Mouse (Mus musculus) skeletal muscle tissue, adult 2 months (tissue): ENCODE measurements around the gene Ttyh2.
"Not testable (repeated sequence)": the region's sequence is repeated elsewhere in the genome, so short reads cannot be mapped to it uniquely, and the experiment has no call there.

Source experiments
- DNase-seq: peaks from one replicate; pipeline ENCODE4 v3.0.0-alpha.2; 2012; ENCODE audit warnings: low read depth, low spot score

Ttyh2 gene

GRCm38 (mm10) chr11:114657737-114658136, 17.5 kb upstream of the Ttyh2 start:
- DNase-seq = no peak

GRCm38 (mm10) chr11:114662161-114662560, 13.1 kb upstream of the Ttyh2 start:
- DNase-seq = no peak

DNA sequence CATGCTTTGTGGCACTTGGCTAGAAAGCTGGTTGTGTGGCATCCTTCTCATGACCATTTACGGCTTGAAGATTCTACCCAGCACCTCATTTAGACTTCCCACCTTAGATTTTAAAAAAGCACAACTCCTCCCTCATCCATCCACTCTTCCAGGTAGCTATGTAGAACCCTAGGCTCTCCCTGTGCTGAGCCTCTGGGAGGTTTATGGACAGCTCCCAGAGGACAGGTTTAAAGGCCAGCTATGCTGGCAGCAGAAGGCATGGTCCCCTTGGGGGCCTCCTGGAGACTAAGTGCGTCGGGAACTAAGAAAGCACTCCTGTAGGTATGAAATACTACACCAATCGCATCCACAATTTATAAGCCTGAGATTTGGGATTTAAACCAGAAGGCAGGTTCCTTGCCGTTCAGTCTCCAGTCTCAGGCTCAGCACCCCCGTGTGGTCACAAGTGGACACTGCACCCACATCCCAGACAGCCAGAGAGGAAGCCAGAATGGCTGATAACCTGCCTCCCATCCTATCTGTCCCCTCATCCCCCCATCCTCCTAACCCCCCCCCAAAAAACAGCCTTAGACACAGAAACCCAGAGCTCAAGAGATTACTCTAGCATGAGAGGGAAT, 12.4 kb upstream of the Ttyh2 start:
- DNase-seq = no peak

DNA sequence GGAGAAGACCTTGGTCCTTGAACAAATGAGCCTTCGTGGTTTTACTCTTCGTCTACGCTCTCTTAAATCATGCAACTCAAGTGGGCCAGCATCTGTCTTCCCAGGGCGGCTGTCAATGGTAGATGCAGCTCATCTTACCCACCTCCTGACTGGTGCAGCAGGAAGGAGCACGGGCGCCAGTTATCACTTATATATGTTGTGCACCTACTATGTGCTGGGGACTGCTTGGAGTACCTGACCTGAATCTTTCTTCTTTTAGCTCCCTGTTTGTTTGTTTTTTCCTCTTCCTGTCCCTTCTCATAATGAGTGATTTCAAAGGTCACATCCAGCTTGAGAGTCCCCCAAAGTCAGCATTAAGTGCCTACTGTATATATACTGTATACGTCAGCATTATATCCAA, 11.1 kb upstream of the Ttyh2 start:
- DNase-seq = no peak

DNA sequence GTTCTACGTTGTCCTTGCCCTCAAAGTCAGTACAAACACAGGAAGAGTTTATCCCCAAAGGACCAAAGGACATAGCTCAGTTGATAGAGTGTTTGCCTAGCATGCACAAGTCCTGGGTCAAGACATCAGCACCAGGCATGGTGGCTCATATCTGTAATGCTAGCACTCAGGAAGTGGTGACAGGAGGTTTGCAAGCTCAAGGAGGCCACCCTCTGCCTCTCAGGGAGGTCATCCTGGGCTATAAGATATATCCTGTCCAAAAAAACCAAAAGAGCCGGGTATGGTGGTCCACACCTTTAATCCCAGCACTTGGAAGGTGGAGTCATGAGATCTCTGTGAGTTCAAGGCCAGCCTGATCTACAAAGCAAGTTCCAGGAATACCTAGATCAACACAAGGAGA, 9.8 kb upstream of the Ttyh2 start:
- DNase-seq = no peak

DNA sequence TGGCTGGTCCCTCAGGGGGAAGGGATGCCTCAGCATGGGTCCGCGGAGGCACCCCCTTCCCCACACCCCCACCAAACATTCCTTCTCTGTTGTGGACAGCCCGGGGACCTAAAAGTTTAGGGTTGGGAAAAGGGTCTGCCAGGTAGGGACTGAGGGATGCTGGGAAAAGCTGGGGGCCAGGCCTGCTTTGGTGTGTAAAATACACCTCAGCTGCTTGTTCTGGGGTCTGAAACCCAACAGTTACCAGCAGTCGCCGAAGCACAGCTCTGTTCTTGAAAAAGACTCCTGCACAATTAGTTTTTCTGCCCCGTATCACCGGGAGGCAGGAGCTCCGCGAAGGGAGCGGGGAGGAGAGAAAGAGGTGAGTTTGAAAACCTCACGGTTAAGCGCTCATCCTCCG, 8.4 kb upstream of the Ttyh2 start:
- DNase-seq = no peak

DNA sequence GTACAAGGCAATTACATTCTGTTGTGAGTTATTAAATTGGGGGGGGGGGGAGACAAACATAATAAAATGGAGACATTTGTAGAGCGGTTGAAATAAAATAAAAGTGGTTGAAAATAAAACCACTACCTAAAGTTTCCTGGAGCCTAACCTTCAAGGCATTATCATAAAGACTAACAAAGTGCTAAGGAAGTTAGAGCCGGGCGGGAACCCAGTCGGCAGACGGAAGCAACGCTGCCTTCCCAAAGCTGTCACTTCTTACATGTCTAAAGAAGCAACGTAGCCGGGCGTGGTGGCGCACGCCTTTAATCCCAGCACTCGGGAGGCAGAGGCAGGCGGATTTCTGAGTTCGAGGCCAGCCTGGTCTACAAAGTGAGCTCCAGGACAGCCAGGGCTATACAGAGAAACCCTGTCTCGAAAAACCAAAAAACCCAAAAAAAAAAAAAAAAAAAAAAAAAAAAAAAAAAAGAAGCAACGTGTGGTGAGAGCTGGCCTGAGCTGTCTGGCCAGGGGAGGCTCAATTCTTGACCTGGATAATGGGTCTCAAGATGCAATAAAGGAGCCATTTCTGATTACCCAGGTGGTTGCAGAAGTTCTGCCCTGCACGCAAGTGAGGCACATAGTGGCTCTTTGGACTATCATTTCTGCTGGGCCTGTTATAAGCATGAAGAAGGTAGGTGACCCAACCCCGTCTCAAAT, 7.8 kb upstream of the Ttyh2 start:
- DNase-seq = no peak

- DNase-seq = not testable (repeated sequence)
These were observed 7.3 kb upstream of the Ttyh2 start for GRCm38 (mm10) chr11:114667932-114668285.

DNA sequence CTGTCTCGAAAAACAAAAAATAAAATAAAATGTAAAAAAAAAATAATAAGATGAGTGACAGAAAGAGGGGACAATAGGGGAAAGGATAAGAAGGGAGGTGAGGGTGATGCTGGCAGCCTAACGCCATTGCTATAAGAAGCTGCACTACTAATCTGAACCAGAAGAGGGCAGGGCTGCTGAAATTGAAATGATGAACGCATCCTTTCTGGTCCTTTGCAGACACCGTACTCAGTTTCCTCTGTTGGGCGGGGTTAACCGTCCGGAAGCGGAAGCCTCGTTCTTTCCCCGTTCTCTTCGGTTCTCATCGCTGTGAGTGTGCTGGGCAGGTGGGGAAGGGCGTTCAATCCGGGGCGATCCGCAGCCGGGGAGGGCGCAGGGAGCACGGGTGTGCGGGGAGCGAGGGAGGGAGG, 6.9 kb upstream of the Ttyh2 start, which contains the start of gene Rpl38:
TSS of gene Rpl38 (plus strand) at position 224 of the 410 bp plus-strand sequence.
- peak; percentile 89 for DNase-seq

DNA sequence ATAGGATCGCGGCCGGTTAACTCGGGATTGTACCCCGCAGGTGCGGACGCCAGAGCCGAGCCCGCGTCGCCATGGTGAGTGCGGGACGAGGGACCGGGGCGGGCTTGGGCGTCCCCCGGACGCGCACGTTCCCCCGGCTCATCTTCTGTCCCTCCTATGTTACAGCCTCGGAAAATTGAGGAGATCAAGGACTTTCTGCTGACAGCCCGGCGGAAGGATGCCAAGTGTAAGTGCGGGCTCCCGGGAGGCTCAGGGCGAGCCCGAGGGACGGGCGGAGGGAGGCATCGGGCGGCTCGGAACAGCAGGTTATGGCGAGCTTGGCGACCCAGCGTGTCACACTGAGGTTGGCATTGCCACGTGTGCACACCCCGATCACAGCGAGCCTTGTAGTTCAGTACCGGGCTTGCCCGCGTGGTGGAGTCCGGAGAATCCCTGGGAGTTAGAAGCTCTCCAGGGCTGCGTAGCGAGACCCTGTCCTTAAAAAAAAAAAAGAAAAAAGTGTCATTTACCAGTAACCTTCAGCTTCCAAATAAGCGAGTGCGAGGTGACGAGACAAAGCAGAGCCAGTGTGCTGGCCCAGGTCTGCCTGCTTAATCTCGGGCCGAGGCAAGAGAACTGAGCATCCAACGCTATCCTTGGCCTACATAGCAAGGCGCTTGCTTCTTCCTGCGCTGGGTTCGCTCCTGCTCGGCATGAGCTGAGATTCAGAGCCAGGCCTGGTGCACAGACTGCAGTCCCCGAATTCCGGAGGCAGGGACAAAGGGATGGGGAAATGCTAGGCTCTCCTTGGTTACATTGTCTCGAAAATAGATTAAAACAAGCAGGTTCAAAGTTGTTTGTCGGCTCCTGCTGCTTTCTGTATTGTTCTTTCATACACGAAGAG, 6.2 kb upstream of the Ttyh2 start:
- peak; percentile 60 for DNase-seq

GRCm38 (mm10) chr11:114669651-114670168, 5.5 kb upstream of the Ttyh2 start:
- DNase-seq = no peak

- no peak for DNase-seq
These were observed 4.1 kb upstream of the Ttyh2 start for GRCm38 (mm10) chr11:114671147-114671546.

- no peak for DNase-seq
These were observed 2.2 kb upstream of the Ttyh2 start for GRCm38 (mm10) chr11:114672794-114673718.

GRCm38 (mm10) chr11:114673719-114674050, 1.5 kb upstream of the Ttyh2 start:
- DNase-seq = no peak

DNA sequence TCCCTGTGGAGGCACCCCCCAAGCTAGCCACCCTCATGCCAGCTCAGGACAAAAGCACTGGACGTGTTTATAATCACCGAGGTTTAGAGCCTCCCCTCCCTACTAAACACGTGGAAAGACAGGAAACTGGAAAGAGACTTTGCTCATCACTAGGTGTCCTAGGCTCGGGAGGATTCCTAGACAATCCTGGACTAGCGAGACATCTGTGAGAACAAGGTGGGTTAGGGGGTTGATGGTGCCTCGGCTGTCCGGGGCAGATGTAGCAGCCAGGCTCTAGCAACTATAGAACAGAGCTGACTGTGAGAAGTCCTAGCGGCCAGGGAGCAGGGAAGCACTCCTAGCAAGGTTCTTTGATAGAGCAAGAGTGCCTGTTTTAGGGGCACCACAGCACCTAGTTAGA, 1.1 kb upstream of the Ttyh2 start:
- no peak for DNase-seq

GRCm38 (mm10) chr11:114674796-114675195, 435 bp upstream of the Ttyh2 start:
- not testable (repeated sequence) for DNase-seq

DNA sequence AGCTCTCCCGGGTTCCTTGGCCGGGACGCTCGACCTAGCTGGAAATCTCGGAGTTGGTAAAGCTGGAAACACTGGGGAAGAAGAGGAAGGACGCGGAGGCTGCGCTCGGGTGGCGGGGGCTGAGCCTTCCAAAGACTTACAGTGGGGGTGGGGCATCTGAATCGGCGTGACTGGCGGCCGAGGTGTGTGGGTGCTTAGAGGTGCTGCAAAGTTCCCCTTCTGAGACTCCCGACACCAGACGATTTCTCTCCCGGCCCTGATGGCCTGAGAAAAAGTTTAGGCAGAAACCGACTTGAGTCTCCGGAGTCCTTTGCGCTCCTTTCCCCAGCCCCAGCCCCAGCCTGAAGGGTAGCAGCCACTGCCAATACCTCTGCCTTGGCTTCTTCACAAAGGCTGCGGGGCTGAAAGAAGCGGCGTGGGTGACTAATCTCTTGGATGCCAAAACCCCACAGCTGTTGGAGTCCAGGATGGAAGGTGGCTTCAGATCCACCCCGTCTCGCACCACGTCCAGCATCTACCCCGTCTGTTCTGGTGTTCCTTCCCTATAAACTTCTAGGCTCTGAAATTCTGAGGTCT, 683 bp downstream of the Ttyh2 start:
- DNase-seq = no peak

- DNase-seq = no peak
These were observed 1.2 kb downstream of the Ttyh2 start for GRCm38 (mm10) chr11:114676431-114676830.

- DNase-seq = no peak
These were observed 1.8 kb downstream of the Ttyh2 start for GRCm38 (mm10) chr11:114676896-114677530.

DNA sequence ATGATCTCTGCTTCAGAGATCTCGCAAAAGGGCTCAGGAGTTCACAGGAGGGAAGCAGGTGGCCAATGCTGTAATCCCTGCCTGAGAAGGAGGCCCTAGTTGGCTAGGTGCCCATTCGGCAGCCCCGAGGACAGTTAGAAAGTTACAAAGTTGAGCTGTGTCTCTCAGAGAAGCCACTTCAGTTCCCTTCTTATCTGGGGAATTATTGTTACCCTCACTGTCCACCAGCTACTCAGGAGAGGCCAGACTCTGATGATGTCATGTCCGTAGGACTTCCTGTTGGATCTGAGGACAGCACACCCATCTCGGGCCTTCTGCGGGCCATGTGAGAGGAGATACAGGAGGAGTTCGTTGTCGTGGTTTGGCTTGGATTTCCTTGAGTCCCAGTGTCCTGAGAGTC, 4.4 kb downstream of the Ttyh2 start:
- no peak for DNase-seq
